Mouse (Mus musculus) adrenal gland, postnatal 10 days (tissue): ENCODE data around the gene Eif2b4. TPM values are rescaled to one million over a fixed set of nuclear protein-coding genes. Genes with fewer than 3 reads are reported as not detected.

Experiments used
- DNase-seq: peaks from one replicate; pipeline ENCODE4 v3.0.0; 2021; ENCODE audit warnings: mixed read lengths
- total RNA-seq, 2 experiments: library from RNA; stranded (reverse); gene quantifications; 2 replicates each; pipeline ENCODE4 v1.2.3; 2021

Eif2b4 gene
- total RNA-seq, 2 experiments from 2014 or later: 38.9 to 48.2 TPM

GRCm38 (mm10) chr5:31162462-31162861 lies 30.8 kb downstream of the Eif2b4 start:
- no peak for DNase-seq

- DNase-seq: peak; percentile 87
Measured at GRCm38 (mm10) chr5:31154152-31154553, 39.1 kb downstream of the Eif2b4 start, which contains the start of gene Mpv17. Mpv17 (minus strand) TSS chr5:31154251.

GRCm38 (mm10) chr5:31153516-31154151 lies 39.6 kb downstream of the Eif2b4 start:
- no peak for DNase-seq

- peak; percentile 49 for DNase-seq
Measured at GRCm38 (mm10) chr5:31151746-31152145, 41.5 kb downstream of the Eif2b4 start.

GRCm38 (mm10) chr5:31149781-31150180 lies 43.4 kb downstream of the Eif2b4 start:
- DNase-seq: peak; percentile 42

GRCm38 (mm10) chr5:31138968-31139425 lies 54.2 kb downstream of the Eif2b4 start:
- peak; percentile 61 for DNase-seq

- no peak for DNase-seq
Measured at GRCm38 (mm10) chr5:31138241-31138967, 54.8 kb downstream of the Eif2b4 start, which contains the start of gene Ucn. Ucn (minus strand) TSS chr5:31138829.

GRCm38 (mm10) chr5:31137658-31138057 lies 55.6 kb downstream of the Eif2b4 start:
- DNase-seq: no peak

Other genes with a start within 250 kb of the Eif2b4 start
- gene Cgref1, start 247.8 kb downstream of the Eif2b4 start, total RNA-seq: 1 to 10 TPM; 2.8 to 5.1 TPM
- gene Preb, start 233.1 kb downstream of the Eif2b4 start, total RNA-seq: 100 to 1,000 TPM; 110 to 118 TPM
- under 1 TPM; 0.39 to 0.99 TPM for gene Tcf23, start 224.8 kb downstream of the Eif2b4 start, total RNA-seq
- gene Atraid, start 145.1 kb downstream of the Eif2b4 start, total RNA-seq: 100 to 1,000 TPM; 123 to 129 TPM
- gene Slc5a6, start 144.5 kb downstream of the Eif2b4 start, total RNA-seq: 10 to 100 TPM; 14.1 to 16.0 TPM
- gene Cad, start 138.7 kb downstream of the Eif2b4 start, total RNA-seq: 10 to 100 TPM; 29.3 to 41.2 TPM
- gene Dnajc5g, start 87.1 kb downstream of the Eif2b4 start, total RNA-seq: not detected
- gene Slc30a3, start 85.2 kb downstream of the Eif2b4 start, total RNA-seq: under 1 TPM; 0.60 to 0.76 TPM
- 10 to 100 TPM in 1 of 2 experiments, 1 to 10 TPM in 1; 3.3 to 16.1 TPM for gene Trim54, start 76.7 kb downstream of the Eif2b4 start, total RNA-seq
- not detected for gene Ucn, start 54.6 kb downstream of the Eif2b4 start, total RNA-seq
- gene Mpv17, start 39.2 kb downstream of the Eif2b4 start, total RNA-seq: 10 to 100 TPM; 42.3 to 46.1 TPM
- 1 to 10 TPM; 1.5 to 2.8 TPM for gene Gm29609, start 13.5 kb downstream of the Eif2b4 start, total RNA-seq
- gene Gtf3c2, start 13.3 kb downstream of the Eif2b4 start, total RNA-seq: 10 to 100 TPM; 46.3 to 64.2 TPM
- gene Snx17, start 203 bp downstream of the Eif2b4 start, total RNA-seq: 10 to 100 TPM; 79.2 to 90.3 TPM
- gene Zfp513, start 8.9 kb upstream of the Eif2b4 start, total RNA-seq: 10 to 100 TPM; 23.0 to 23.7 TPM
- 100 to 1,000 TPM; 125 to 127 TPM for gene Ppm1g, start 27.3 kb upstream of the Eif2b4 start, total RNA-seq
- gene Nrbp1, start 47.4 kb upstream of the Eif2b4 start, total RNA-seq: 10 to 100 TPM; 79.6 to 86.2 TPM
- under 1 TPM in 1 of 2 experiments, not detected in 1; 0.97 TPM for gene Gm9970, start 47.8 kb upstream of the Eif2b4 start, total RNA-seq
- gene Krtcap3, start 58.3 kb upstream of the Eif2b4 start, total RNA-seq: 1 to 10 TPM; 3.0 to 4.9 TPM
- gene Ift172, start 97.7 kb upstream of the Eif2b4 start, total RNA-seq: 10 to 100 TPM; 27.7 to 36.2 TPM
- 10 to 100 TPM in 1 of 2 experiments, 1 to 10 TPM in 1; 6.8 to 10.7 TPM for gene Fndc4, start 102.7 kb upstream of the Eif2b4 start, total RNA-seq
- 10 to 100 TPM; 14.5 to 32.1 TPM for gene Gckr, start 104.0 kb upstream of the Eif2b4 start, total RNA-seq